Mouse (Mus musculus) lung, postnatal 25 days (tissue): ENCODE data around the gene Cdcp1.

Experiments used
- DNase-seq: peaks from one replicate; pipeline ENCODE4 v3.0.0; 2022; ENCODE audit warnings: low spot score

Gene Cdcp1

GRCm38 (mm10) chr9:123215621-123216440 lies at the start of gene Cdcp1:
Cdcp1 (minus strand) TSS chr9:123216038.
- DNase-seq: peak; percentile 38

- DNase-seq: peak; percentile 66
These were observed 44.8 kb upstream of the Cdcp1 start, which contains the start of gene Tmem158 for GRCm38 (mm10) chr9:123260611-123261021. Tmem158 (minus strand) TSS chr9:123260764.

GRCm38 (mm10) chr9:123259896-123260610 lies 44.2 kb upstream of the Cdcp1 start:
- no peak for DNase-seq

- peak; percentile 78 for DNase-seq
These were observed 43.6 kb upstream of the Cdcp1 start for GRCm38 (mm10) chr9:123259461-123259895.

- no peak for DNase-seq
These were observed 43.0 kb upstream of the Cdcp1 start for GRCm38 (mm10) chr9:123258796-123259195.

GRCm38 (mm10) chr9:123255736-123256135 lies 39.9 kb upstream of the Cdcp1 start:
- DNase-seq: no peak

GRCm38 (mm10) chr9:123247992-123248391 lies 32.2 kb upstream of the Cdcp1 start:
- no peak for DNase-seq

GRCm38 (mm10) chr9:123245146-123245545 lies 29.3 kb upstream of the Cdcp1 start:
- DNase-seq: no peak

- DNase-seq: no peak
These were observed 28.1 kb upstream of the Cdcp1 start for GRCm38 (mm10) chr9:123243988-123244387.

- no peak for DNase-seq
These were observed 25.4 kb upstream of the Cdcp1 start for GRCm38 (mm10) chr9:123241191-123241590.

GRCm38 (mm10) chr9:123240751-123241150 lies 24.9 kb upstream of the Cdcp1 start:
- no peak for DNase-seq

GRCm38 (mm10) chr9:123240271-123240670 lies 24.4 kb upstream of the Cdcp1 start:
- no peak for DNase-seq

- DNase-seq: no peak
These were observed 23.8 kb upstream of the Cdcp1 start for GRCm38 (mm10) chr9:123239651-123240050.

GRCm38 (mm10) chr9:123238256-123239045 lies 22.6 kb upstream of the Cdcp1 start:
- DNase-seq: no peak

- peak; percentile 58 for DNase-seq
These were observed 21.9 kb upstream of the Cdcp1 start for GRCm38 (mm10) chr9:123237739-123238138.

- no peak for DNase-seq
These were observed 19.8 kb upstream of the Cdcp1 start for GRCm38 (mm10) chr9:123235621-123236020.

GRCm38 (mm10) chr9:123229826-123230225 lies 14.0 kb upstream of the Cdcp1 start:
- DNase-seq: no peak

GRCm38 (mm10) chr9:123228671-123229070 lies 12.8 kb upstream of the Cdcp1 start:
- no peak for DNase-seq

GRCm38 (mm10) chr9:123227106-123227750 lies 11.4 kb upstream of the Cdcp1 start:
- no peak for DNase-seq

GRCm38 (mm10) chr9:123224863-123225431 lies 9.1 kb upstream of the Cdcp1 start:
- no peak for DNase-seq

GRCm38 (mm10) chr9:123219826-123220225 lies 4.0 kb upstream of the Cdcp1 start:
- DNase-seq: no peak
